Mouse (Mus musculus) thymus, postnatal 25 days (tissue): ENCODE measurements around the gene Baiap2.

Experiments used
- DNase-seq: peaks from one replicate; pipeline ENCODE4 v3.0.0; 2022

Gene Baiap2

GRCm38 (mm10) chr11:119948305-119948704, 5.7 kb downstream of the Baiap2 start:
- no peak for DNase-seq

GRCm38 (mm10) chr11:119948803-119949202, 6.2 kb downstream of the Baiap2 start:
- DNase-seq: no peak

GRCm38 (mm10) chr11:119950535-119950934, 8.0 kb downstream of the Baiap2 start:
- no peak for DNase-seq

- DNase-seq: no peak
Measured at GRCm38 (mm10) chr11:119951326-119951725, 8.8 kb downstream of the Baiap2 start.

- DNase-seq: no peak
Measured at GRCm38 (mm10) chr11:119952429-119953224, 10.1 kb downstream of the Baiap2 start.

GRCm38 (mm10) chr11:119954233-119954632, 11.7 kb downstream of the Baiap2 start:
- no peak for DNase-seq

GRCm38 (mm10) chr11:119954749-119955337, 12.3 kb downstream of the Baiap2 start:
- no peak for DNase-seq

GRCm38 (mm10) chr11:119955432-119955831, 12.9 kb downstream of the Baiap2 start:
- DNase-seq: no peak

- no peak for DNase-seq
Measured at GRCm38 (mm10) chr11:119956590-119956989, 14.0 kb downstream of the Baiap2 start.

GRCm38 (mm10) chr11:119958856-119959255, 16.3 kb downstream of the Baiap2 start:
- no peak for DNase-seq

- DNase-seq: no peak
Measured at GRCm38 (mm10) chr11:119959714-119960113, 17.2 kb downstream of the Baiap2 start.

- no peak for DNase-seq
Measured at GRCm38 (mm10) chr11:119960671-119961070, 18.1 kb downstream of the Baiap2 start.

- no peak for DNase-seq
Measured at GRCm38 (mm10) chr11:119961511-119961910, 18.9 kb downstream of the Baiap2 start.

- no peak for DNase-seq
Measured at GRCm38 (mm10) chr11:119965053-119965452, 22.5 kb downstream of the Baiap2 start.

- DNase-seq: no peak
Measured at GRCm38 (mm10) chr11:119966294-119966693, 23.7 kb downstream of the Baiap2 start.

GRCm38 (mm10) chr11:119967401-119967800, 24.8 kb downstream of the Baiap2 start:
- DNase-seq: no peak

GRCm38 (mm10) chr11:119967892-119968291, 25.3 kb downstream of the Baiap2 start:
- no peak for DNase-seq

- DNase-seq: no peak
Measured at GRCm38 (mm10) chr11:119970021-119970851, 27.7 kb downstream of the Baiap2 start.

GRCm38 (mm10) chr11:119973789-119974188, 31.2 kb downstream of the Baiap2 start:
- DNase-seq: no peak

GRCm38 (mm10) chr11:119975739-119976501, 33.4 kb downstream of the Baiap2 start:
- DNase-seq: no peak

GRCm38 (mm10) chr11:119978701-119979100, 36.1 kb downstream of the Baiap2 start:
- no peak for DNase-seq

GRCm38 (mm10) chr11:119979596-119980385, 37.2 kb downstream of the Baiap2 start:
- DNase-seq: no peak
